Mouse (Mus musculus): ENCODE measurements around the gene Grm4. TPM values are rescaled to one million over a fixed set of nuclear protein-coding genes. Genes with fewer than 3 reads are reported as not detected.
"Not testable (repeated sequence)": the region's sequence is repeated elsewhere in the genome, so short reads cannot be mapped to it uniquely, and the experiment has no call there.

Grm4 gene
- polyA plus RNA-seq, 1 experiment from 2014 or later = 0.96 TPM

- Histone ChIP-seq H3K4me3 (no peak overlapping the region), H3K27ac (replicated peaks) (no peak overlapping the region; the same call in 1 of the 2 replicates), H3K9me3 (no peaks in the 10 kb centered on the region), H3K27me3 (replicated peaks; ENCODE audit: low read depth, poor library complexity, severe bottlenecking) (0 out of 2 replicates have a peak, but pooled peaks cover 6% of the 10 kb centered on the region), H3K4me1 (peaks cover 30% of the 10 kb centered on the region), H3K36me3 (replicated peaks) (no peaks in the 10 kb centered on the region)
- no peak for DNase-seq (ENCODE audit: low spot score)
- 60% methylated on average over 1 of the region's 1 CpGs for WGBS
Measured at GRCm38 (mm10) chr17:27386438-27386837, 134.8 kb downstream of the Grm4 start.

GRCm38 (mm10) chr17:27385513-27386261 lies 135.5 kb downstream of the Grm4 start:
- H3K4me3 ChIP-seq = peak overlapping the region; percentile 38; the same call in 1 of the 2 replicates

DNA sequence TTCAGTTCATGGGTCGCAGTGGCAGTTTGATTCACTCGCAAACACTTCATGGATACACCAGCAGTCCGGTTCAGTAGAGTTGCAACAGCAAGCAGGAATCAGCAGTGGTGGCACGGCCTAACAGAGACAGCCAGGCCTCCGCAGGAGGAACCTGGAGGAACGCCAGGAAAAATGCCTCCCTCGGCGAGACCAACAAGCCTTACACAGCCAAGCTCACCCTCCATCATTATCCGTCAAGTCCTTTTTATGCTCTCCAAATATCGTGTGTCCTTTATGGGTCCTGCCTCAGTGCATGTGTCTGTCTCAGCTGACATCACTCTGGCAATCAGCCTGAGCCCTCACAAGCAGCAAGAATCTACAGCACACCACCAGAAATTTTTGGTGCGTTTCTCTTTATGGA lies 138.3 kb downstream of the Grm4 start:
- DNase-seq (ENCODE audit: low spot score) = no peak
- 90% methylated on average over 11 of the region's 11 CpGs for WGBS
- no peaks in the 10 kb centered on the region for H3K36me3 ChIP-seq (replicated peaks)

More at GRCm38 (mm10) chr17:27385513-27386261, 135.5 kb downstream of the Grm4 start:
- Histone ChIP-seq H3K27ac (replicated peaks) (peak overlapping the region; percentile 59; the same call in 1 of the 2 replicates), H3K9me3 (no peaks in the 10 kb centered on the region), H3K36me3 (replicated peaks) (no peaks in the 10 kb centered on the region), H3K4me1 (peaks cover 30% of the 10 kb centered on the region), H3K27me3 (replicated peaks; ENCODE audit: low read depth, poor library complexity, severe bottlenecking) (0 out of 2 replicates have a peak, but pooled peaks cover 6% of the 10 kb centered on the region)
- 32% methylated on average over 17 of the region's 17 CpGs for WGBS
- DNase-seq (ENCODE audit: low spot score) = peak; percentile 21

GRCm38 (mm10) chr17:27380911-27381459 lies 140.2 kb downstream of the Grm4 start:
- peaks cover 13% of the 10 kb centered on the region for H3K4me1 ChIP-seq
- H3K27me3 ChIP-seq (replicated peaks; ENCODE audit: low read depth, poor library complexity, severe bottlenecking); H3K4me3 ChIP-seq; H3K9me3 ChIP-seq; H3K36me3 ChIP-seq (replicated peaks); H3K27ac ChIP-seq (replicated peaks); DNase-seq (ENCODE audit: low spot score): not testable (repeated sequence)
- 64% methylated on average over 9 of the region's 9 CpGs for WGBS

More for the DNA sequence above, 138.3 kb downstream of the Grm4 start:
- Histone ChIP-seq H3K27me3 (replicated peaks; ENCODE audit: low read depth, poor library complexity, severe bottlenecking) (0 out of 2 replicates have a peak, but pooled peaks cover 6% of the 10 kb centered on the region), H3K9me3 (0 out of 2 replicates have a peak, but pooled peaks cover under 1% of the 10 kb centered on the region), H3K4me1 (peaks cover 20% of the 10 kb centered on the region), H3K27ac (replicated peaks) (no peak overlapping the region), H3K4me3 (no peak overlapping the region)

DNA sequence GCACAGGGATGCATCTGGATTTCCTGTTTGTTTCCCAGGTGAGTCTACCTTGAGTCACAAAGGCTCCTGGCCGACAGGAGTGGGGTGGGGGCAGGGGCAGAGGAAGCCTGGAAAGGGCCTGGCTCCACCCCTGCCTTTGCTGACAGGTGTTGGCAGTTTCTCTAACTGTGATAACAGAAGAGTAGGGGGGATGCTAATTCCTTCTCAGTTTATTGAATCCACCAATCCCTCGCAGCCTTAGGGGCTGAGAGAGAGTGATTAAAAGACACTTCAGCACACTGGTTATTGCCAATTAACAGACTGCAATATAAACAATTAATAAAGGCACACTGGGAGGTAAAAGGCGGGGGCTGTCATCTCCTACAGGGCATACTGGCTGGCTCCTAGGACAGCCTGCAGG lies 142.2 kb downstream of the Grm4 start:
- Histone ChIP-seq H3K4me1 (0 out of 2 replicates have a peak, but pooled peaks cover 3% of the 10 kb centered on the region), H3K36me3 (replicated peaks) (no peaks in the 10 kb centered on the region), H3K27me3 (replicated peaks; ENCODE audit: low read depth, poor library complexity, severe bottlenecking) (no peaks in the 10 kb centered on the region), H3K27ac (replicated peaks) (no peak overlapping the region), H3K9me3 (peaks cover 9% of the 10 kb centered on the region), H3K4me3 (no peak overlapping the region)
- WGBS = 38% methylated on average over 3 of the region's 3 CpGs
- DNase-seq (ENCODE audit: low spot score) = no peak

GRCm38 (mm10) chr17:27377151-27377550 lies 144.1 kb downstream of the Grm4 start:
- no peak overlapping the region for H3K27ac ChIP-seq (replicated peaks)
- no peaks in the 10 kb centered on the region for H3K36me3 ChIP-seq (replicated peaks)
- 98% methylated on average over 1 of the region's 1 CpGs for whole genome bisulfite sequencing
- peaks cover 9% of the 10 kb centered on the region for H3K9me3 ChIP-seq
- no peak overlapping the region for H3K4me3 ChIP-seq
- H3K27me3 ChIP-seq (replicated peaks; ENCODE audit: low read depth, poor library complexity, severe bottlenecking) = no peaks in the 10 kb centered on the region
- DNase-seq (ENCODE audit: low spot score) = no peak
- H3K4me1 ChIP-seq = peaks cover 9% of the 10 kb centered on the region; the same call in 1 of the 2 replicates

DNA sequence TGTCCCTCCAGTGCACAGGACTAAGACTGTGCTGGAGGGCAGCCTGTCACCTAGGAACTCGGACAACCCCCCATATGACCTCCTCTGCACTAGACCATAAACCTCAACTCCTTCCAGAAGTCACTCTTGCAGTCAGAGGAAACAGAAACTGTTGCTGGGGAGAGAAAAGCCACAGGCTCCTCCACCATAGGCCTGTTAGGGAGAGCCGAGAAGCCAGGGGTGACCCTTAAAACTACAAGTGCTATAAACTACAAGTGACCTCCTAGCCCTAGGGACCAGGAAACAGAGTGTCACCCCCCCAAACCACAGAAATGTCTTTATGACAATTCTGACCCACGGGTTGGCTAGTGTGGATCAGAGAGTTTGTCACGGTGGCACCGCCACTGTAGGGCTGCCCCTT lies 145.7 kb downstream of the Grm4 start:
- peaks cover 9% of the 10 kb centered on the region; the same call in 1 of the 2 replicates for H3K4me1 ChIP-seq
- WGBS = 82% methylated on average over 5 of the region's 5 CpGs
- no peak overlapping the region for H3K4me3 ChIP-seq
- H3K27ac ChIP-seq (replicated peaks) = no peak overlapping the region
- H3K9me3 ChIP-seq = peaks cover 12% of the 10 kb centered on the region
- no peaks in the 10 kb centered on the region for H3K27me3 ChIP-seq (replicated peaks; ENCODE audit: low read depth, poor library complexity, severe bottlenecking)
- H3K36me3 ChIP-seq (replicated peaks) = no peaks in the 10 kb centered on the region
- DNase-seq (ENCODE audit: low spot score) = no peak

Other genes with a start within 250 kb of the Grm4 start
- gene Hmga1, start 35.1 kb upstream of the Grm4 start, polyA plus RNA-seq (2016; fragmentation: Nextera tagmentation; extraction: Ambion mirVana) = 819 and 896 TPM in 2 replicates
- gene AI413582, start 44.4 kb upstream of the Grm4 start, polyA plus RNA-seq (2016; fragmentation: Nextera tagmentation; extraction: Ambion mirVana) = 12.1 and 15.9 TPM in 2 replicates
- 85.5 and 87.8 TPM in 2 replicates for gene Nudt3, start 102.1 kb upstream of the Grm4 start, polyA plus RNA-seq (2016; fragmentation: Nextera tagmentation; extraction: Ambion mirVana)
- gene RPS10-NUDT3, start 113.8 kb upstream of the Grm4 start, polyA plus RNA-seq (2016; fragmentation: Nextera tagmentation; extraction: Ambion mirVana) = not detected in 2 replicates
- 906 and 913 TPM in 2 replicates for gene Rps10, start 115.3 kb upstream of the Grm4 start, polyA plus RNA-seq (2016; fragmentation: Nextera tagmentation; extraction: Ambion mirVana)
- gene Pacsin1, start 134.1 kb upstream of the Grm4 start, polyA plus RNA-seq (2016; fragmentation: Nextera tagmentation; extraction: Ambion mirVana) = 5.2 and 6.9 TPM in 2 replicates
- 0.15 and 0.43 TPM in 2 replicates for gene Spdef, start 207.6 kb upstream of the Grm4 start, polyA plus RNA-seq (2016; fragmentation: Nextera tagmentation; extraction: Ambion mirVana)